Mouse (Mus musculus) neural tube, embryonic 14.5 days (tissue): ENCODE results near the gene Abhd14a. TPM values are rescaled to one million over a fixed set of nuclear protein-coding genes. Genes with fewer than 3 reads are reported as not detected.

ENCODE experiments used
- ATAC-seq: fragments of 200-750 bp; cut with Nextera tagmentation; 2 replicates; pipeline ENCODE4 v1.8.0; 2017; ENCODE audit warnings: low read depth, mild to moderate bottlenecking, moderate TSS enrichment, moderate library complexity
- H3K27ac ChIP-seq: fragments of 300-500 bp; sonication (generic); 2 replicates; pipeline ENCODE4 v1.5.1; 2014; ENCODE audit warnings: low read depth, mild to moderate bottlenecking, control low read depth, low read length, moderate library complexity, mixed read lengths
- H3K27me3 ChIP-seq: fragments of 300-500 bp; sonication (generic); 2 replicates; pipeline ENCODE4 v1.6.1; 2014; ENCODE audit warnings: low read length; ENCODE audit not compliant: control insufficient read depth, insufficient read depth
- H3K36me3 ChIP-seq: fragments of 300-500 bp; sonication (generic); 2 replicates; pipeline ENCODE4 v1.6.1; 2014; ENCODE audit warnings: low read length, mixed read lengths; ENCODE audit not compliant: control insufficient read depth, insufficient read depth
- H3K4me1 ChIP-seq: fragments of 300-500 bp; sonication (generic); 2 replicates; pipeline ENCODE4 v1.6.1; 2014; ENCODE audit warnings: low read length; ENCODE audit not compliant: control insufficient read depth, insufficient read depth
- H3K4me2 ChIP-seq: fragments of 300-500 bp; sonication (generic); 2 replicates; pipeline ENCODE4 v1.6.1; 2014; ENCODE audit warnings: mild to moderate bottlenecking, low read depth, low read length, control low read depth
- H3K4me3 ChIP-seq: fragments of 300-500 bp; sonication (generic); 2 replicates; pipeline ENCODE4 v1.5.1; 2014; ENCODE audit warnings: low read depth, low read length, control low read depth, mixed read lengths
- H3K9ac ChIP-seq: fragments of 300-500 bp; sonication (generic); replicated peaks from 2 replicates; pipeline ENCODE4 v1.6.1; 2014; ENCODE audit warnings: low read depth, mild to moderate bottlenecking, control low read depth, low read length, mixed read lengths
- H3K9me3 ChIP-seq: fragments of 300-500 bp; sonication (generic); 2 replicates; pipeline ENCODE4 v1.6.1; 2016; ENCODE audit warnings: low read length; ENCODE audit not compliant: control insufficient read depth
- WGBS: fragments of 180-500 bp; shearing (Covaris S2); extraction: QIAGEN DNeasy Blood & Tissue Kit; methylation state at CpG from one replicate; pipeline ENCODE4 v1.1.7; 2014; 5-methylcytosine and 5-hydroxymethylcytosine counted together
- polyA plus RNA-seq: library from polyadenylated mRNA; unstranded; fragments of >200 nt; fragmentation: Nextera tagmentation; extraction: Ambion mirVana; gene quantifications from 2 replicates; pipeline ENCODE4 v1.2.1, GENCODE M21; 2014

Abhd14a gene
- polyA plus RNA-seq, 1 experiment from 2014 or later, result 66.9 TPM

GRCm38 (mm10) chr9:106473081-106473752, 25.7 kb upstream of the Abhd14a start:
- no peak overlapping the region for H3K4me3 ChIP-seq
- peaks cover 9% of the 10 kb centered on the region for H3K4me1 ChIP-seq
- H3K36me3 ChIP-seq, result no peaks in the 10 kb centered on the region
- 90% methylated on average over 16 of the region's 16 CpGs for WGBS
- no peaks in the 10 kb centered on the region for H3K9me3 ChIP-seq
- H3K4me2 ChIP-seq, result no peak overlapping the region
- H3K27me3 ChIP-seq, result no peaks in the 10 kb centered on the region
- H3K9ac ChIP-seq, result no peak overlapping the region
- no peak for ATAC-seq
- no peak overlapping the region for H3K27ac ChIP-seq

GRCm38 (mm10) chr9:106472321-106472720, 24.8 kb upstream of the Abhd14a start:
- WGBS, result 73% methylated on average over 4 of the region's 4 CpGs
- no peak overlapping the region for H3K27ac ChIP-seq
- no peak overlapping the region for H3K4me2 ChIP-seq
- H3K36me3 ChIP-seq, result no peaks in the 10 kb centered on the region
- no peaks in the 10 kb centered on the region for H3K9me3 ChIP-seq
- no peak overlapping the region for H3K9ac ChIP-seq
- no peak for ATAC-seq
- H3K4me1 ChIP-seq, result peaks cover 3% of the 10 kb centered on the region; the same call in 1 of the 2 replicates
- no peaks in the 10 kb centered on the region for H3K27me3 ChIP-seq
- H3K4me3 ChIP-seq, result no peak overlapping the region

GRCm38 (mm10) chr9:106471892-106472291, 24.4 kb upstream of the Abhd14a start:
- peaks cover 3% of the 10 kb centered on the region; the same call in 1 of the 2 replicates for H3K4me1 ChIP-seq
- no peaks in the 10 kb centered on the region for H3K36me3 ChIP-seq
- H3K9me3 ChIP-seq, result no peaks in the 10 kb centered on the region
- H3K4me2 ChIP-seq, result no peak overlapping the region
- H3K4me3 ChIP-seq, result no peak overlapping the region
- WGBS, result 19% methylated on average over 5 of the region's 5 CpGs
- H3K9ac ChIP-seq, result no peak overlapping the region
- no peaks in the 10 kb centered on the region for H3K27me3 ChIP-seq
- H3K27ac ChIP-seq, result no peak overlapping the region
- ATAC-seq, result no peak

GRCm38 (mm10) chr9:106470991-106471750, 23.7 kb upstream of the Abhd14a start:
- H3K27me3 ChIP-seq, result no peaks in the 10 kb centered on the region
- no peaks in the 10 kb centered on the region for H3K9me3 ChIP-seq
- H3K9ac ChIP-seq, result no peak overlapping the region
- 72% methylated on average over 14 of the region's 14 CpGs for WGBS
- no peak overlapping the region for H3K4me2 ChIP-seq
- H3K4me1 ChIP-seq, result peaks cover 3% of the 10 kb centered on the region; the same call in 1 of the 2 replicates
- no peak for ATAC-seq
- no peak overlapping the region for H3K27ac ChIP-seq
- no peaks in the 10 kb centered on the region for H3K36me3 ChIP-seq
- H3K4me3 ChIP-seq, result no peak overlapping the region

GRCm38 (mm10) chr9:106469776-106470175, 22.3 kb upstream of the Abhd14a start:
- 73% methylated on average over 9 of the region's 9 CpGs for WGBS
- no peak overlapping the region for H3K4me2 ChIP-seq
- H3K4me3 ChIP-seq, result no peak overlapping the region
- no peaks in the 10 kb centered on the region for H3K36me3 ChIP-seq
- peaks cover 13% of the 10 kb centered on the region for H3K4me1 ChIP-seq
- ATAC-seq, result no peak
- no peaks in the 10 kb centered on the region for H3K27me3 ChIP-seq
- H3K27ac ChIP-seq, result no peak overlapping the region
- H3K9ac ChIP-seq, result no peak overlapping the region
- no peaks in the 10 kb centered on the region for H3K9me3 ChIP-seq

GRCm38 (mm10) chr9:106469317-106469716, 21.8 kb upstream of the Abhd14a start:
- peaks cover 17% of the 10 kb centered on the region for H3K4me1 ChIP-seq

GRCm38 (mm10) chr9:106467746-106468145, 20.3 kb upstream of the Abhd14a start:
- H3K4me1 ChIP-seq, result peaks cover 16% of the 10 kb centered on the region
- no peak overlapping the region for H3K4me2 ChIP-seq
- no peak overlapping the region for H3K9ac ChIP-seq
- 86% methylated on average over 7 of the region's 7 CpGs for WGBS
- no peak overlapping the region for H3K4me3 ChIP-seq
- peaks cover 16% of the 10 kb centered on the region for H3K36me3 ChIP-seq
- no peaks in the 10 kb centered on the region for H3K27me3 ChIP-seq
- H3K27ac ChIP-seq, result no peak overlapping the region
- no peaks in the 10 kb centered on the region for H3K9me3 ChIP-seq
- ATAC-seq, result no peak

More at GRCm38 (mm10) chr9:106469317-106469716, 21.8 kb upstream of the Abhd14a start:
- no peak overlapping the region for H3K9ac ChIP-seq
- no peaks in the 10 kb centered on the region for H3K9me3 ChIP-seq
- H3K36me3 ChIP-seq, result peaks cover 3% of the 10 kb centered on the region; the same call in 1 of the 2 replicates
- no peak overlapping the region for H3K27ac ChIP-seq
- no peak overlapping the region for H3K4me2 ChIP-seq
- no peak overlapping the region for H3K4me3 ChIP-seq
- 76% methylated on average over 6 of the region's 6 CpGs for WGBS
- H3K27me3 ChIP-seq, result no peaks in the 10 kb centered on the region
- no peak for ATAC-seq

- no peak for ATAC-seq
- Histone ChIP-seq H3K9me3 (no peaks in the 10 kb centered on the region), H3K9ac (no peak overlapping the region), H3K4me2 (no peak overlapping the region), H3K36me3 (peaks cover 25% of the 10 kb centered on the region), H3K27ac (no peak overlapping the region), H3K4me1 (peaks cover 16% of the 10 kb centered on the region), H3K4me3 (no peak overlapping the region), H3K27me3 (no peaks in the 10 kb centered on the region)
- WGBS, result 92% methylated on average over 6 of the region's 6 CpGs
Observed at GRCm38 (mm10) chr9:106466721-106467120, 19.2 kb upstream of the Abhd14a start.

- H3K4me3 ChIP-seq, result peak within 1 kb of the TSS; percentile 50
- H3K36me3 ChIP-seq, result peaks cover 34% of the 10 kb centered on the region
- 24% methylated on average over 26 of the region's 26 CpGs for WGBS
- peak within 1 kb of the TSS; percentile 97 for H3K4me2 ChIP-seq
- H3K27ac ChIP-seq, result peak within 1 kb of the TSS; percentile 89
- H3K9ac ChIP-seq, result peak within 1 kb of the TSS; percentile 77
- H3K4me1 ChIP-seq, result peaks cover 16% of the 10 kb centered on the region
- no peaks in the 10 kb centered on the region for H3K9me3 ChIP-seq
- H3K27me3 ChIP-seq, result no peaks in the 10 kb centered on the region
- ATAC-seq, result peak; percentile 28
Observed at GRCm38 (mm10) chr9:106465571-106466200, 18.2 kb upstream of the Abhd14a start, which contains the start of gene Gpr62. TSS of gene Gpr62 (minus strand) at chr9:106465938.
